Mouse (Mus musculus): ENCODE data around the gene Wasf2. TPM values are rescaled to one million over a fixed set of nuclear protein-coding genes. Genes with fewer than 3 reads are reported as not detected.

The Wasf2 gene
- polyA plus RNA-seq, 1 experiment from 2014 or later: 36.1 TPM

DNA sequence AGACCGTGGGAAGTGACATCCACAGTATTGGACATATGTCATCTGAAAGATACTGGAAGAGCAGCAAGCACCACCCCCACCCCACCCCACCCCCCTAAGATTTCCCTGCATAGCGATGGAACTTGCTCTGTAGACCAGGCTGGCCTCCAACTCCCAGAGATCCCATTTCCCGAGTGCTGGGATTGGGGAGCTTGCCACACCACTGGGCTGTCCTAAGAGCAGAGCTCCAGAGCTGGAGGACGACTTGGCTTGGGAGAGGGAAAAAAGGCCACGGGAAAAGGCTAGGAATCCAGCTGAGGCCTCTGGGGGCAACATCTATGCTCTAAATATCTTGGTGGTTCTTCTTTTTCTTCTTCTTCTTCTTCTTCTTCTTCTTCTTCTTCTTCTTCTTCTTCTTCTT is 104.5 kb downstream of the Wasf2 start:
- no peak for DNase-seq (ENCODE audit: low read depth, low spot score)
- in situ Hi-C loops (cut with MboI; ENCODE audit: low pct_unique_long_range_greater_than_20kb): loop anchor here (5.0 kb wide), 1 partner anchor 68 kb away; no protein-coding TSS in a partner anchor
- no peaks in the 10 kb centered on the region for H3K27me3 ChIP-seq
- ChIA-PET POLR2A (no interaction called here), CTCF (no interaction called here)
- TF ChIP-seq CTCF (IDR thresholded peaks at IDR 0.05): no peak
- ATAC-seq: no peak

DNA sequence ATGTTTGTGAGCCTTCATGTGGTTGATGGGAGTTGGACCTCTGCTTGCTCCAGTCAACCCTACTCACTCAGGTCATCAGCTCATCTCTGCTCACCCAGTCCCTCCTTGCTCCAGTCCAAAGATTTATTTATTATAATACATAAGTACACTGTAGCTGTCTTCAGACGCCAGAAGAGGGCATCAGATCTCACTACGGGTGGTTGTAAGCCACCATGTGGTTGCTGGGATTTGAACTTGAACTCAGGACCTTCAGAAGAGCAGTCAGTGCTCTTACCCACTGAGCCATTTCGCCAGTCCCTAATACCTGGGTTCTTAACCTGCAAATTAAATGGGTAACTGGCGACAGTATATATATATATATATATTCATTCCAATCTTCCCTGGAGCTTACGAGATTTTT is 105.1 kb downstream of the Wasf2 start:
- H3K27me3 ChIP-seq: no peaks in the 10 kb centered on the region
- no peak for TF ChIP-seq CTCF (IDR thresholded peaks at IDR 0.05)
- in situ Hi-C loops (cut with MboI; ENCODE audit: low pct_unique_long_range_greater_than_20kb): no loop called here
- DNase-seq (ENCODE audit: low read depth, low spot score): no peak
- ChIA-PET CTCF (no interaction called here), POLR2A (no interaction called here)
- ATAC-seq: no peak

DNA sequence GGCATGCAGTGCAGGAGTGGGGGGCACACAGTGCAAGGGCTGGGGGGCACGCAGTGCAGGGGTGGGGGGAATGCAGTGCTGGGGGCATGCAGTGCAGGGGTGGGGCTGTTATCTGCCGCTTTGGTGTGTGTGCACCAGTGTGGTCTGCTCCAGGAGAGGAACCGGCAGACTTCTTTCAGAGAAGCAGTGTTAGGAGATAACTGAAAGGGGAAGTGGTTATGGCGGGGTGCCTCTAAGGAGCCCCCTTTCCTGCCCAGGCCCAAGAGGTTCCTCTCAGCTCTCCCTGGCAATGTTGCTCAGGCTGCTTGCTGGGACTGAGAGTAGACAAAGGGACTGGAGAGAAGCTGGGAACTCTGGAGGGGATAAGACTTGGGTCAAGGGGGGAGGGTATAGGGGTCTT is 107.6 kb downstream of the Wasf2 start:
- in situ Hi-C loops (cut with MboI; ENCODE audit: low pct_unique_long_range_greater_than_20kb): no loop called here
- no peaks in the 10 kb centered on the region for H3K27me3 ChIP-seq
- TF ChIP-seq CTCF (IDR thresholded peaks at IDR 0.05): no peak
- POLR2A ChIA-PET: no interaction called here
- CTCF ChIA-PET: no interaction called here
- ATAC-seq (no peak), DNase-seq (ENCODE audit: low read depth, low spot score) (no peak)

DNA sequence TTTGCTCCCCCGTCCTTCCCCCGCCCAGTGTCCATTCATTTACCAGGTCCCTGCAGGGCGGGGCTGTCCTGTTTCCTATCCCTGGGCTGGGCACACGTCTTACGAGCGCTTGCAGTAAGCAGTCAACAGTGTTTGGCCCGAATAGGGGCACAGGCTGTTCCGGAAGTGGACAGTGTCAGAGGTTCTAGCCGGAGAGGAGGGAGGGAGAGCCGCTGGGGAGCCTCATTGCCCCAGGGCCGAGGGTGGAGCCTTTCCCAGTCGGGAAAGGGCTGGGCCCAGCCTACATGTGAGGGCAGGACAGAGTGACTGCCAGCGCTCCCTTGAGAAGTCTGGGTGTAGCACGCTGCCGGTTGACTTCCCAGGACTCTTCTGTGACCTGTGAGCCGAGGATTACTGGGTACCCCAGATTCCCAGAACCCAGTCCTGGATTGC is 110.2 kb downstream of the Wasf2 start, which contains the start of gene Map3k6:
Gene Map3k6 (plus strand): TSS at position 329 of the 432 bp plus-strand sequence.
- TF ChIP-seq CTCF (IDR thresholded peaks at IDR 0.05): no peak
- H3K27me3 ChIP-seq: no peaks in the 10 kb centered on the region
- DNase-seq (ENCODE audit: low read depth, low spot score) (no peak), ATAC-seq (peak; percentile 31)
- in situ Hi-C loops (cut with MboI; ENCODE audit: low pct_unique_long_range_greater_than_20kb): no loop called here
- ChIA-PET POLR2A (interaction anchor here (0.6 to 1.6 kb wide), 3 partner anchors 14 to 239 kb away, joined by 3 to 4 read pairs (median 3); no protein-coding TSS in a partner anchor), CTCF (interaction anchor here (1.1 kb wide), 1 partner anchor 31 kb away, joined by 3 read pairs; no protein-coding TSS in a partner anchor)

DNA sequence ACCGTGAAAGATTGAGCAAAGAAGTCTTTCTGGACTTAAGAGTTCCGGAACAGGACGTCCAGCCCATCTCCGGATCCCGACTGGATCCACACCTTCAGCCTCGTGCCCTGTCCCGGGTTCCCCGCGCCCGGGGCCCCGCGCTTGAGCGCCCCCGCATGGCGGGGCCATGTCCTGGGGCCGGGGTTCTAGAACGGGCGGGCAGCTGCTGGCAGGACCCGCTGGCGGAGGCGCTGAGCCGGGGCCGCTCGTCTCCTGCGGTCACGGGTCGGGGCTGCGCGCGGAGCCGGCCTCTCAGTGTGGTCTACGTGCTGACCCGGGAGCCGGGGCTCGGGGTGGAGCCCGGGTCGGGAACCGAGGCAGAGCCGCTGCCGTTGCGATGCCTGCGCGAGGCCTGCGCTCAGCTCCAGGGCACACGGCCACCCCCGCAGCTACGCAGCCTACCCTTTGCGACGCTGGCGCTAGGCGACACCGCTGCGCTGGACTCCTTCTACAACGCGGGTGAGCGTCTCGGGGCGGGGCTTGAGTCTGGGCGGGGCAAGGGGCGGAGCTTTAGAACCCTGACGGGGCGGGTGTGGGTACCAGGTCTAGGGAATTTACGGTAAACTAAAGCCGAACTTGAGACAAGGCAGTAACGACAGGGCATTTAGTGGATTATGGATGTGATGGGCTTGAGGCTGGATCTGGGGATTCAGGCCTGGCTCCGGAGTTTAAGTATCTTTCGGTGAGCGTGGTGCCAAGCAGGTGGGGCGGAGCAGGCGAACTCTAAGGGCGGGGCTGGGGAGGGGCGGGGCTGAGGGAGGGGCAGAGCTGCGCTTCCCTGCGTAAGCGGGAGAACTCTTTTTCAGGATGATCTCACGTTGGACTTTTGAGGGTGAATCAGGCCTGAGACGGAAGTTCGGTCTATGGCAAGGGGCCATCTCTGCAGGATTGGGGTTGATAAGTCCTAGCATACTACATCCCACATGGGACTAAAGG is 110.9 kb downstream of the Wasf2 start:
- DNase-seq (ENCODE audit: low read depth, low spot score) (peak; percentile 61), ATAC-seq (peak; percentile 81)
- in situ Hi-C loops (cut with MboI; ENCODE audit: low pct_unique_long_range_greater_than_20kb): no loop called here
- ChIA-PET CTCF (interaction anchor here (1.1 to 1.4 kb wide), 2 partner anchors 15 to 30 kb away, joined by 3 read pairs; no protein-coding TSS in a partner anchor), POLR2A (interaction anchor here (0.9 to 1.6 kb wide), 2 partner anchors 14 to 25 kb away, joined by 3 to 4 read pairs; no protein-coding TSS in a partner anchor)
- H3K27me3 ChIP-seq: no peaks in the 10 kb centered on the region
- no peak for TF ChIP-seq CTCF (IDR thresholded peaks at IDR 0.05)

DNA sequence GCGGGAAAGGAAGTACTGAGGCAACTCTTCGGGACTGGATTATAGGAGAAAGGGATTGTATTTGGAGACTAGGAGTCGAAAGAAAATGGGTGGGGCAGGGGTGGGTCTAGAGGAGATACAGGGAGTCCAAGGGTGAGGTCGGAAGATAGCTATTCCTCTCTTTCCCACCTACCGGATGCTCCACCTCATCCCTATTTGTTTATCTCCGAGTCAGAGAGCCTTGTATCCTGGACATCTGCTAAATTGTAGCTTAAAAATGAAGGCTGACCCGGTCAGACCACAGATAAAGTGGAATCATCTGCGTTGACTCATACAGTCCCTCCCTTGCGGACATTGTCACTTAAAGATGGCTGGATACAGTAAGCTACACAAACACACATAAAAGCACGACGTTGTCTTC is 111.6 kb downstream of the Wasf2 start:
- no peaks in the 10 kb centered on the region for H3K27me3 ChIP-seq
- DNase-seq (ENCODE audit: low read depth, low spot score) (no peak), ATAC-seq (no peak)
- ChIA-PET POLR2A (interaction anchor here (1.6 kb wide), 1 partner anchor 13 kb away, joined by 3 read pairs; no protein-coding TSS in a partner anchor), CTCF (interaction anchor here (0.9 to 1.4 kb wide), 3 partner anchors 15 to 35 kb away, joined by 3 to 4 read pairs (median 3); no protein-coding TSS in a partner anchor)
- in situ Hi-C loops (cut with MboI; ENCODE audit: low pct_unique_long_range_greater_than_20kb): no loop called here
- no peak for TF ChIP-seq CTCF (IDR thresholded peaks at IDR 0.05)

DNA sequence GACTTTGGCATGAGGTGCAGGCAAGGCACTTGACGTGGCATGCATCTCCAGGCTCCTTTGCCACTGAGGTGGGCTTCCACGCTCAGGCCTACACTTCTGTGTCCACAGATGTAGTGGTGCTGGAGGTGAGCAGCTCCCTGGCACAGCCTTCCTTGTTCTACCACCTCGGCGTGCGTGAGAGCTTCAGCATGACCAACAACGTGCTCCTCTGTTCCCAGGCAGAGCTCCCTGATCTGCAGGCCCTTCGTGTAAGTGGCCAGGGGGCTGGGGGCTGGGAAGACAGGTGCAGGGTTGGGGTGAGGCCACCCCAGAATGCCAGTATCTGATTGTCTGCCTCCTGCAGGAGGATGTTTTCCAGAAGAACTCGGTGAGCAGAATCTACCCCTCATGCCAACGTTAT is 112.4 kb downstream of the Wasf2 start:
- ATAC-seq: no peak
- no peak for TF ChIP-seq CTCF (IDR thresholded peaks at IDR 0.05)
- no peak for DNase-seq (ENCODE audit: low read depth, low spot score)
- no peaks in the 10 kb centered on the region for H3K27me3 ChIP-seq
- in situ Hi-C loops (cut with MboI; ENCODE audit: low pct_unique_long_range_greater_than_20kb): no loop called here
- CTCF ChIA-PET: interaction anchor here (0.9 kb wide), 1 partner anchor 34 kb away, joined by 4 read pairs; no protein-coding TSS in a partner anchor
- POLR2A ChIA-PET: no interaction called here

DNA sequence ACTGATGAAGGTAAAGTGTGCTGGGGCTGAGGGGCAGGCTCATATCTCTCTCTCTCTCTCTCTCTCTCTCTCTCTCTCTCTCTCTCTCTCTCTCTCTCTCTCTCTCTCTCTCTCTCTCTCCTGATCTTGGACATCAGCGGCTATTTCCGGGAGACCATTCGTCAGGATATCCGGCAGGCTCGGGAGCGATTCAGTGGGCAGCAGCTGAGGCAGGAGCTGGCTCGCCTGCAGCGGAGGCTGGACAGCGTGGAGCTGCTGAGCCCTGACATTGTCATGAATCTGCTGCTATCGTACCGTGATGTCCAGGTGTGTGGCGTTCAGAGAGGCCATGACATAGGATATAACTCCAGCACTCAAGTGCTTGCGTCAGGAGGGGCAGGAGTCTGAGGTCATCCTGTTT is 113.2 kb downstream of the Wasf2 start:
- no peaks in the 10 kb centered on the region for H3K27me3 ChIP-seq
- no peak for TF ChIP-seq CTCF (IDR thresholded peaks at IDR 0.05)

DNA sequence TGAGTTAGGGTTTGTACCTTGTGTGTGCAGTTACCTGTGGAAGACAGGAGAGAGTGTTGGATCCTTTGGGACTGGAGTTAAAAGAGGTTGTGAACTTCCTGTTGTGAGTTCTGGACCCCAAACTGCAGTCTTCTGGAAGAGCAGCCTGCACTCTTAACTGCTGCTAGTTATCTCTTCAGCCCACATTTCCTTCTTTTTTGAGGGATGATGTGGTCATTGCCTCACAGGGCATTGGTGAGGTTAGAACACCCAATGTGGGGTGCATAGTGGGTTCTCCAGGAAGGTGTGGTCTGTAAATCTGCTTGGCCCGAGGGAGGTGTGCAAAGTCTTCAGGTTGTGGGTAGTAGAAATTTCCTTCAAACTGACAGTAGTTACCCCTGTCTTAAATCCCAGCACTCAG is 114.0 kb downstream of the Wasf2 start:
- no peak for DNase-seq (ENCODE audit: low read depth, low spot score)
- H3K27me3 ChIP-seq: no peaks in the 10 kb centered on the region
- no peak for TF ChIP-seq CTCF (IDR thresholded peaks at IDR 0.05)
- in situ Hi-C loops (cut with MboI; ENCODE audit: low pct_unique_long_range_greater_than_20kb): no loop called here
- CTCF ChIA-PET: no interaction called here
- ATAC-seq: no peak
- POLR2A ChIA-PET: no interaction called here

More for the DNA sequence above, 113.2 kb downstream of the Wasf2 start:
- ChIA-PET POLR2A (no interaction called here), CTCF (no interaction called here)
- in situ Hi-C loops (cut with MboI; ENCODE audit: low pct_unique_long_range_greater_than_20kb): no loop called here
- no peak for DNase-seq (ENCODE audit: low read depth, low spot score)
- ATAC-seq: no peak

DNA sequence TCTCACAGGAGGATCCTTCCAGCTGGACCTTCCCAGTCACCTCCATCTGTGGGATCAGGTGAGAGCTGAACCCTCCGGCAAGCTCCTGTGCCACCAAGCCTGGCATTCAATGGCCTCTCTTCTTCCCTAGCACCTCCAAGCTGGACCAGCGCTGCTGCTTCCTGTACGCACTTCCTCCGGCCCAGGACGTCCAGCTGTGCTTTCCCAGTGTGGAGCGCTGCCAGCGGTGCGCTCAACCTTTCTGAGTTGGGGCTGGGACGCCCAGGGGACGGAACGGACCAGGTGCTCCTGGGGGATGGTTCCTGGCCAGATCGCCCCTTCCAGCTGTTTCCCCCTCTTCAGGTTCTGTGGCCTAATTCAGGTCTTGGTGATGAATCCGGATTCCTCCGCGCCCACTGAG is 116.8 kb downstream of the Wasf2 start:
- ChIA-PET POLR2A (no interaction called here), CTCF (no interaction called here)
- DNase-seq (ENCODE audit: low read depth, low spot score) (no peak), ATAC-seq (no peak)
- no peak for TF ChIP-seq CTCF (IDR thresholded peaks at IDR 0.05)
- no peaks in the 10 kb centered on the region for H3K27me3 ChIP-seq
- in situ Hi-C loops (cut with MboI; ENCODE audit: low pct_unique_long_range_greater_than_20kb): no loop called here

DNA sequence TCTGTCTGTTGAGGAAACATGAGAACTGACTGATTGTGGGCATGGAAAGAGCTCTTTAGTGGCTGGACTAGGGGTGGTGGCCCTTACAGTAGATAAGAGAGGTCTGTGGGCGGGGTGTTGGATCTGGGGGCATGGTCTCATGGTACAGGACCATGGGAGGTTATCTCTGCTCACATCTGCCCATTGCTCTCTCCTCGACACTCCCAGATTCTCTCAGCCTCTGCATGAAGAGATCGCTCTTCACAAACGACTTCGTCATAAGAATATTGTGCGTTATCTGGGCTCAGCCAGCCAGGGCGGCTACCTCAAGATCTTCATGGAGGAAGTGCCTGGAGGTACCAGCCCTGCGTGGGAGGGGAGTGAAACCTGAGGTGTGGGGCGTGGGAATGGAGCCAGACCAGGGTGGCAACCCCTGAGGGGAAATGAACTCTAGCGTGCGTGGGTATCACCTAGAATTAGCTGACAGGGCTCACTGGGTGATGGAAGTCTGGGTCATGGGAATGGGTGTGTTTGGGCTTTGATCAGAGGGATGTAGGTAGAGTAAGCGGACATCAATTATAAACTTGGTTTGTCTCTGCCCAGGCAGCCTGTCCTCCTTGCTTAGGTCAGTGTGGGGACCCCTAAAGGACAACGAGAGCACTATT is 117.6 kb downstream of the Wasf2 start:
- TF ChIP-seq CTCF (IDR thresholded peaks at IDR 0.05): no peak
- ATAC-seq (no peak), DNase-seq (ENCODE audit: low read depth, low spot score) (no peak)
- ChIA-PET POLR2A (no interaction called here), CTCF (no interaction called here)
- in situ Hi-C loops (cut with MboI; ENCODE audit: low pct_unique_long_range_greater_than_20kb): no loop called here
- no peaks in the 10 kb centered on the region for H3K27me3 ChIP-seq

Other genes starting within 250 kb of the Wasf2 start
- 48.6 TPM for gene Stx12, start 246.0 kb upstream of the Wasf2 start, polyA plus RNA-seq (2021)
- gene Fam76a, start 207.9 kb upstream of the Wasf2 start, polyA plus RNA-seq (2021): 25.4 TPM
- gene Fgr, start 156.4 kb upstream of the Wasf2 start, polyA plus RNA-seq (2021): not detected
- 25.6 TPM for gene Ahdc1, start 119.2 kb upstream of the Wasf2 start, polyA plus RNA-seq (2021)
- gene Cd164l2, start 81.6 kb downstream of the Wasf2 start, polyA plus RNA-seq (2021): 0.51 TPM
- gene Gpr3, start 82.0 kb downstream of the Wasf2 start, polyA plus RNA-seq (2021): 0.63 TPM
- 3.3 TPM for gene Map3k6, start 110.3 kb downstream of the Wasf2 start, polyA plus RNA-seq (2021)
- 0.15 TPM for gene Sytl1, start 132.6 kb downstream of the Wasf2 start, polyA plus RNA-seq (2021)
- 31.7 TPM for gene Tmem222, start 147.3 kb downstream of the Wasf2 start, polyA plus RNA-seq (2021)
- gene Wdtc1, start 223.0 kb downstream of the Wasf2 start, polyA plus RNA-seq (2021): 33.8 TPM
- gene Slc9a1, start 239.2 kb downstream of the Wasf2 start, polyA plus RNA-seq (2021): 25.2 TPM